Mouse (Mus musculus) stomach, postnatal 0 days (tissue): ENCODE measurements around the gene Bud23. TPM values are rescaled to one million over a fixed set of nuclear protein-coding genes. Genes with fewer than 3 reads are reported as not detected.

Experiments used
- ATAC-seq: fragments of 200-750 bp; cut with Nextera tagmentation; 2 replicates; pipeline ENCODE4 v1.8.0; 2017; ENCODE audit not compliant: low FRiP score, low TSS enrichment
- DNase-seq: peaks from one replicate; pipeline ENCODE4 v3.0.0-alpha.2; 2016; ENCODE audit warnings: low spot score
- H3K27ac ChIP-seq: fragments of 300-500 bp; sonication (generic); replicated peaks from 2 replicates; pipeline ENCODE4 v1.5.1; 2014; ENCODE audit warnings: mild to moderate bottlenecking, control low read depth
- H3K27me3 ChIP-seq: fragments of 300-500 bp; sonication (generic); 2 replicates; pipeline ENCODE4 v1.6.1; 2014; ENCODE audit warnings: low read length; ENCODE audit not compliant: control insufficient read depth, insufficient read depth
- H3K36me3 ChIP-seq: fragments of 300-500 bp; sonication (generic); 2 replicates; pipeline ENCODE4 v1.6.1; 2014; ENCODE audit warnings: low read length, mixed read lengths; ENCODE audit not compliant: control insufficient read depth, insufficient read depth
- H3K4me1 ChIP-seq: fragments of 300-500 bp; sonication (generic); replicated peaks from 2 replicates; pipeline ENCODE4 v1.6.1; 2014; ENCODE audit warnings: antibody characterized with exemption; ENCODE audit not compliant: control insufficient read depth, insufficient read depth
- H3K4me2 ChIP-seq: fragments of 300-500 bp; sonication (generic); replicated peaks from 2 replicates; pipeline ENCODE4 v1.6.1; 2014; ENCODE audit warnings: low read depth, mild to moderate bottlenecking, control low read depth, moderate library complexity
- H3K4me3 ChIP-seq: fragments of 300-500 bp; sonication (generic); 2 replicates; pipeline ENCODE4 v1.5.1; 2014; ENCODE audit warnings: low read depth, low read length, control low read depth
- H3K9ac ChIP-seq: fragments of 300-500 bp; sonication (generic); 2 replicates; pipeline ENCODE4 v1.6.1; 2014; ENCODE audit warnings: mild to moderate bottlenecking, low read length, control low read depth, mixed read lengths
- H3K9me3 ChIP-seq: fragments of 300-500 bp; sonication (generic); 2 replicates; pipeline ENCODE4 v1.6.1; 2016; ENCODE audit warnings: low read length; ENCODE audit not compliant: control insufficient read depth
- CTCF ChIP-seq: IDR thresholded peaks from 2 replicates; pipeline ENCODE4 v1.5.1; 2016; ENCODE audit warnings: antibody characterized with exemption, low read depth, mild to moderate bottlenecking, moderate library complexity
- EP300 ChIP-seq: optimal IDR thresholded peaks from 2 replicates; pipeline ENCODE3; 2016; ENCODE audit warnings: antibody characterized with exemption
- WGBS: fragments of 180-500 bp; shearing (Covaris S2); extraction: QIAGEN DNeasy Blood & Tissue Kit; methylation state at CpG from one replicate; pipeline ENCODE4 v1.1.7; 2014; 5-methylcytosine and 5-hydroxymethylcytosine counted together
- polyA plus RNA-seq: library from polyadenylated mRNA; unstranded; fragments of >200 nt; fragmentation: Nextera tagmentation; extraction: Ambion mirVana; gene quantifications from 2 replicates; pipeline ENCODE4 v1.2.1, GENCODE M21; 2015

The Bud23 gene
- polyA plus RNA-seq, 1 experiment from 2014 or later = 51.9 TPM

DNA sequence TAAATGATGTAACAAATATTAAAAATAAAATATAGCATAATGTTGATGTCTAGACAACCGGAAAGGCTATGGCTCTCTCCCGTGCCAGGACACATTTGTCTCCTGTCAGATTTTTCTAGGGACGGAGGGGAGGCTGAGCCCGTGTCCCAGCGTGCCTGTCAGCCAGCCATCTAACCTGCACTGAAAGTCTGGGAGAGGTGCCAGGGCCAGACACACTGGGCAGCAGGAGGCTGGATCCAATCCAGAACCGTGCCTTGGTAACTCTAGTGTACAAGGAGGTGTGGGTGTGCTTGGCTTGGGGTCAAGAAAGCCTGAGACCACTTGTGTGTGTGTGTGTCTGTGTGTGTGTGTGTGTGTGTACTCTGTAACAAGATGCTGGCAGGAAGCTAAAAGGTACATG, 42.9 kb downstream of the Bud23 start:
- H3K4me2 ChIP-seq = no peak overlapping the region
- peak; percentile 53 for DNase-seq
- H3K4me1 ChIP-seq = peaks cover 2% of the 10 kb centered on the region; the same call in 1 of the 2 replicates
- H3K36me3 ChIP-seq = no peaks in the 10 kb centered on the region
- 26% methylated on average over 6 of the region's 6 CpGs for WGBS
- H3K9me3 ChIP-seq = no peaks in the 10 kb centered on the region
- no peak for ATAC-seq
- H3K9ac ChIP-seq = no peak overlapping the region
- TF ChIP-seq CTCF = no peak
- TF ChIP-seq EP300 = no peak
- no peak overlapping the region for H3K4me3 ChIP-seq
- H3K27me3 ChIP-seq = no peaks in the 10 kb centered on the region
- H3K27ac ChIP-seq = no peak overlapping the region

GRCm38 (mm10) chr5:135016224-135016759, 48.5 kb downstream of the Bud23 start:
- peaks cover 3% of the 10 kb centered on the region; the same call in 1 of the 2 replicates for H3K4me1 ChIP-seq
- H3K4me2 ChIP-seq = no peak overlapping the region
- ATAC-seq (no peak), DNase-seq (no peak)
- no peaks in the 10 kb centered on the region for H3K36me3 ChIP-seq
- H3K4me3 ChIP-seq = no peak overlapping the region
- no peak overlapping the region for H3K27ac ChIP-seq
- H3K27me3 ChIP-seq = no peaks in the 10 kb centered on the region
- H3K9me3 ChIP-seq = no peaks in the 10 kb centered on the region
- TF ChIP-seq CTCF (peak; percentile 48), EP300 (no peak)
- no peak overlapping the region for H3K9ac ChIP-seq
- WGBS = 37% methylated on average over 4 of the region's 4 CpGs

- 14% methylated on average over 7 of the region's 7 CpGs for WGBS
- Histone ChIP-seq H3K4me1 (peaks cover 3% of the 10 kb centered on the region; the same call in 1 of the 2 replicates), H3K27me3 (no peaks in the 10 kb centered on the region), H3K9ac (no peak overlapping the region), H3K9me3 (no peaks in the 10 kb centered on the region), H3K4me2 (no peak overlapping the region), H3K36me3 (no peaks in the 10 kb centered on the region), H3K4me3 (no peak overlapping the region), H3K27ac (no peak overlapping the region)
- no peak for ATAC-seq
- DNase-seq = peak; percentile 83
- TF ChIP-seq EP300 (no peak), CTCF (peak; percentile 99)
Observed at GRCm38 (mm10) chr5:135015497-135015896, 49.3 kb downstream of the Bud23 start.

- no peaks in the 10 kb centered on the region for H3K27me3 ChIP-seq
- peak; percentile 85 for DNase-seq
- peak overlapping the region; percentile 42 for H3K4me2 ChIP-seq
- H3K9me3 ChIP-seq = no peaks in the 10 kb centered on the region
- TF ChIP-seq EP300 (no peak), CTCF (peak; percentile 71)
- peak overlapping the region; percentile 65; the same call in 1 of the 2 replicates for H3K27ac ChIP-seq
- ATAC-seq = no peak
- H3K36me3 ChIP-seq = no peaks in the 10 kb centered on the region
- H3K4me3 ChIP-seq = peak overlapping the region; percentile 18; the same call in 1 of the 2 replicates
- peaks cover 3% of the 10 kb centered on the region; the same call in 1 of the 2 replicates for H3K4me1 ChIP-seq
- WGBS = 14% methylated on average over 13 of the region's 16 CpGs
- H3K9ac ChIP-seq = no peak overlapping the region
Observed at GRCm38 (mm10) chr5:135012671-135013441, 51.9 kb downstream of the Bud23 start.

DNA sequence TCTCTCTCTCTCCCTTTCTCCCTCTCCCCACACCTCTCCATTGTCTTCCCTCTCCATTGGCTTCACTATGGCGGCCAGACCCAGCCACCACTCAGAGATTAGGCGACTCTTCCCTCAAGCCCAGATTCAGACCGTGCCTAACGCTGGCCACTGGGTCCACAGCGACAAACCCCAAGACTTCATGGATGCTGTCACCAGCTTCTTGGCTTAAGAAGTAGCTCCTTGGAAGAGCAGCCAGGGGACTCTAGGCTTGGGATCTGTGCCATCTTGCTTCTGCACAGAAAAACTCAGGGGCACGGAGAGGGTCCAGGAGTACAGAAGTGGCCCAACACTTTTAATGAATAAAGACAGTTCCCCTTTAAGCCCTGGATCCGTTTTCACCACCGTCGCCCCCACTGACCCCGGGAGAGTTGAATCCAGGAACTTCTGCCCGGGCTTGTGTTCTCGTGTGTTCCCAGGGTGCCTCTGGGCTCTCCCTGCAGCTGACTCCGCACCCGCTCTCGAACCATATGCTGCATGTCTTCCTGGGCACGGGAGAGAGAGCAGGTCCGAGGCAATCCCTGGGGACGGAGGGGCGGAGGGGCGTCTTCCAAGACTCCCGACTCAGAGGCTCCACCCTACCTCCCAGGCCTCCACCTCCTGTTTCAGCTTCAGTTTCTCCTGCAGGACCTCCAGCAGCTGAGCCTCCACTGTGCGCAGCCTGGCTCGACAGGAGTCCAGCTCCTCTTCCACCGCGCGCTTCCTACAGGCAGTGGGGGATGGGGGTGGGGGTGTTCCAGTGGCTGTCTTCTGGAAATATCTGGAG, 52.7 kb downstream of the Bud23 start:
- peak overlapping the region; percentile 13; the same call in 1 of the 2 replicates for H3K9ac ChIP-seq
- peaks cover 3% of the 10 kb centered on the region; the same call in 1 of the 2 replicates for H3K4me1 ChIP-seq
- H3K9me3 ChIP-seq = no peaks in the 10 kb centered on the region
- H3K27me3 ChIP-seq = no peaks in the 10 kb centered on the region
- DNase-seq (no peak), ATAC-seq (no peak)
- H3K4me3 ChIP-seq = peak overlapping the region; percentile 18; the same call in 1 of the 2 replicates
- peak overlapping the region; percentile 6; the same call in 1 of the 2 replicates for H3K27ac ChIP-seq
- H3K4me2 ChIP-seq = peak overlapping the region; percentile 42
- WGBS = 46% methylated on average over 26 of the region's 26 CpGs
- H3K36me3 ChIP-seq = no peaks in the 10 kb centered on the region
- TF ChIP-seq CTCF (no peak), EP300 (no peak)
